Mouse (Mus musculus) brain, adult 2 months (tissue): ENCODE measurements around the gene Slx4ip.

Experiments
- DNase-seq: peaks from one replicate; pipeline ENCODE4 v3.0.0; 2011; ENCODE audit warnings: low read depth, low spot score

Slx4ip gene

GRCm38 (mm10) chr2:137063829-137064228, 172.8 kb downstream of the Slx4ip start:
- no peak for DNase-seq

GRCm38 (mm10) chr2:137064513-137064912, 173.5 kb downstream of the Slx4ip start:
- peak; percentile 6 for DNase-seq

- DNase-seq = peak; percentile 54
These were observed 176.6 kb downstream of the Slx4ip start for GRCm38 (mm10) chr2:137067479-137068110.

- peak; percentile 52 for DNase-seq
These were observed 182.7 kb downstream of the Slx4ip start for GRCm38 (mm10) chr2:137073473-137074312.

GRCm38 (mm10) chr2:137074313-137074620, 183.2 kb downstream of the Slx4ip start:
- DNase-seq = peak; percentile 16

GRCm38 (mm10) chr2:137078771-137079170, 187.8 kb downstream of the Slx4ip start:
- DNase-seq = no peak

GRCm38 (mm10) chr2:137079721-137080320, 188.8 kb downstream of the Slx4ip start:
- no peak for DNase-seq

- DNase-seq = no peak
These were observed 189.4 kb downstream of the Slx4ip start for GRCm38 (mm10) chr2:137080468-137080867.

- DNase-seq = no peak
These were observed 190.0 kb downstream of the Slx4ip start for GRCm38 (mm10) chr2:137081001-137081400.

GRCm38 (mm10) chr2:137082896-137083620, 192.0 kb downstream of the Slx4ip start:
- DNase-seq = peak; percentile 53

GRCm38 (mm10) chr2:137085257-137085656, 194.2 kb downstream of the Slx4ip start:
- DNase-seq = no peak

GRCm38 (mm10) chr2:137086621-137087395, 195.8 kb downstream of the Slx4ip start:
- peak; percentile 16 for DNase-seq

GRCm38 (mm10) chr2:137087705-137088104, 196.7 kb downstream of the Slx4ip start:
- no peak for DNase-seq

- no peak for DNase-seq
These were observed 200.9 kb downstream of the Slx4ip start for GRCm38 (mm10) chr2:137091766-137092522.

GRCm38 (mm10) chr2:137092523-137093297, 201.7 kb downstream of the Slx4ip start:
- no peak for DNase-seq

GRCm38 (mm10) chr2:137093298-137093630, 202.2 kb downstream of the Slx4ip start:
- no peak for DNase-seq

GRCm38 (mm10) chr2:137094301-137094700, 203.3 kb downstream of the Slx4ip start:
- no peak for DNase-seq

GRCm38 (mm10) chr2:137096981-137097460, 206.0 kb downstream of the Slx4ip start:
- DNase-seq = no peak

- no peak for DNase-seq
These were observed 207.4 kb downstream of the Slx4ip start for GRCm38 (mm10) chr2:137098269-137099035.
